Mouse (Mus musculus) MEL (cell line): ENCODE data around the gene Pnpla6. TPM values are rescaled to one million over a fixed set of nuclear protein-coding genes. Genes with fewer than 3 reads are reported as not detected.

ENCODE experiments used
- DNase-seq: peaks from one replicate; pipeline ENCODE4 v3.0.0; 2011; ENCODE audit warnings: low read depth, low spot score
- H3K27ac ChIP-seq: 2 replicates; pipeline ENCODE4 v1.5.1; 2012; ENCODE audit warnings: low read depth, mild to moderate bottlenecking, control low read depth, low read length, moderate library complexity; ENCODE audit not compliant: control insufficient read depth
- H3K27me3 ChIP-seq, 2 experiments: fragments of 150-350 bp in 1 of 2; sonication (generic) in 1 of 2; 2 replicates each; pipeline ENCODE4 v1.6.1; 2012; ENCODE audit warnings: low read length in 2 of 2, mild to moderate bottlenecking in 2 of 2, improper control_type of control experiment in 1 of 2, moderate library complexity in 1 of 2; ENCODE audit not compliant: insufficient read depth in 2 of 2, control insufficient read depth in 1 of 2
- H3K36me3 ChIP-seq, 2 experiments: 2 replicates each; pipeline ENCODE4 v1.6.1; 2012 to 2014; ENCODE audit warnings: low read length in 2 of 2, improper control_type of control experiment in 1 of 2, inconsistent platforms in 1 of 2, mild to moderate bottlenecking in 1 of 2; ENCODE audit not compliant: insufficient read depth in 2 of 2, control insufficient read depth in 1 of 2
- H3K4me1 ChIP-seq, 2 experiments: fragments of 150-350 bp in 1 of 2; sonication (generic) in 1 of 2; 2 replicates each; pipeline ENCODE4 v1.6.1; 2012; ENCODE audit warnings: low read length in 2 of 2, improper control_type of control experiment in 1 of 2, mild to moderate bottlenecking in 1 of 2; ENCODE audit not compliant: insufficient read depth in 2 of 2, control insufficient read depth in 1 of 2
- H3K4me3 ChIP-seq, 2 experiments: fragments of 150-350 bp in 1 of 2; sonication (generic) in 1 of 2; 2 replicates each; pipeline ENCODE4 v1.5.1; 2012; ENCODE audit warnings: low read depth in 2 of 2, low read length in 2 of 2, mild to moderate bottlenecking in 2 of 2, moderate library complexity in 2 of 2, control low read depth in 1 of 2, improper control_type of control experiment in 1 of 2; ENCODE audit not compliant: control insufficient read depth in 1 of 2, insufficient read depth in 1 of 2
- H3K79me2 ChIP-seq: 2 replicates; pipeline ENCODE4 v1.6.1; 2012; ENCODE audit warnings: mild to moderate bottlenecking, low read length, moderate library complexity; ENCODE audit not compliant: control insufficient read depth, poor library complexity, insufficient read depth
- H3K9ac ChIP-seq: 2 replicates; pipeline ENCODE4 v1.6.1; 2012; ENCODE audit warnings: low read depth, mild to moderate bottlenecking, control low read depth, low read length, moderate library complexity; ENCODE audit not compliant: control insufficient read depth, poor library complexity, severe bottlenecking
- H3K9me3 ChIP-seq: fragments of 150-350 bp; sonication (generic); replicated peaks from 2 replicates; pipeline ENCODE4 v1.6.1; 2012; ENCODE audit warnings: mild to moderate bottlenecking, low read length, improper control_type of control experiment, moderate library complexity; ENCODE audit not compliant: insufficient read depth
- BHLHE40 ChIP-seq: IDR thresholded peaks from 2 replicates; pipeline ENCODE4 v1.6.1; 2012; ENCODE audit warnings: low read depth, mild to moderate bottlenecking, inconsistent platforms, low read length, improper control_type of control experiment, borderline replicate concordance
- CHD1 ChIP-seq: IDR thresholded peaks from 2 replicates; pipeline ENCODE4 v1.6.1; 2012; ENCODE audit warnings: low read depth, mild to moderate bottlenecking, inconsistent platforms, low read length, improper control_type of control experiment
- CHD2 ChIP-seq: IDR thresholded peaks from 2 replicates; pipeline ENCODE4 v1.6.1; 2011; ENCODE audit warnings: low read length, improper control_type of control experiment
- E2F4 ChIP-seq: IDR thresholded peaks from 2 replicates; pipeline ENCODE4 v1.6.1; 2011; ENCODE audit warnings: low read depth, low read length, improper control_type of control experiment, borderline replicate concordance
- EP300 ChIP-seq, 2 experiments: IDR thresholded peaks; 2 replicates each; pipeline ENCODE4 v1.6.1; 2011; ENCODE audit warnings: improper control_type of control experiment in 2 of 2, low read length in 2 of 2, low read depth in 1 of 2, mild to moderate bottlenecking in 1 of 2
- ETS1 ChIP-seq: IDR thresholded peaks from 2 replicates; pipeline ENCODE4 v1.6.1; 2012; ENCODE audit warnings: low read depth, mild to moderate bottlenecking, inconsistent platforms, low read length, improper control_type of control experiment, moderate library complexity
- GABPA ChIP-seq: IDR thresholded peaks from 2 replicates; pipeline ENCODE4 v1.6.1; 2012; ENCODE audit warnings: low read depth, mild to moderate bottlenecking, inconsistent platforms, low read length, improper control_type of control experiment, moderate library complexity
- HCFC1 ChIP-seq: IDR thresholded peaks from 2 replicates; pipeline ENCODE4 v1.6.1; 2012; ENCODE audit warnings: low read depth, mild to moderate bottlenecking, inconsistent platforms, low read length, improper control_type of control experiment, moderate library complexity
- KAT2A ChIP-seq: conservative IDR thresholded peaks from 2 replicates; pipeline ENCODE4 v1.6.1; 2012; ENCODE audit warnings: low read depth, low read length, improper control_type of control experiment, inconsistent platforms
- MAFK ChIP-seq: IDR thresholded peaks from 2 replicates; pipeline ENCODE4 v1.6.1; 2011; ENCODE audit warnings: low read depth, mild to moderate bottlenecking, low read length, improper control_type of control experiment, borderline replicate concordance
- MAX ChIP-seq: IDR thresholded peaks from 2 replicates; pipeline ENCODE4 v1.6.1; 2011; ENCODE audit warnings: low read length, improper control_type of control experiment
- MAZ ChIP-seq: IDR thresholded peaks from 2 replicates; pipeline ENCODE4 v1.6.1; 2012; ENCODE audit warnings: low read depth, mild to moderate bottlenecking, inconsistent platforms, low read length, improper control_type of control experiment
- MYC ChIP-seq: IDR thresholded peaks from 2 replicates; pipeline ENCODE4 v1.6.1; 2011; ENCODE audit warnings: low read depth, mild to moderate bottlenecking, low read length, improper control_type of control experiment, moderate library complexity
- NELFE ChIP-seq: IDR thresholded peaks from 2 replicates; pipeline ENCODE4 v1.6.1; 2011; ENCODE audit warnings: low read depth, low read length, improper control_type of control experiment
- NRF1 ChIP-seq: IDR thresholded peaks from 2 replicates; pipeline ENCODE4 v1.6.1; 2014; ENCODE audit warnings: low read depth, mild to moderate bottlenecking, inconsistent platforms, low read length, improper control_type of control experiment, moderate library complexity; ENCODE audit not compliant: poor library complexity, insufficient read depth, severe bottlenecking
- POLR2A ChIP-seq, 2 experiments: IDR thresholded peaks; 2 replicates each; pipeline ENCODE4 v1.6.1; 2011 to 2012; ENCODE audit warnings: low read length in 2 of 2, mild to moderate bottlenecking in 2 of 2, control low read depth in 1 of 2, improper control_type of control experiment in 1 of 2, low read depth in 1 of 2, moderate library complexity in 1 of 2; ENCODE audit not compliant: control insufficient read depth in 1 of 2, insufficient read depth in 1 of 2, poor library complexity in 1 of 2
- POLR2AphosphoS2 ChIP-seq: IDR thresholded peaks from 2 replicates; pipeline ENCODE4 v1.6.1; 2011; ENCODE audit warnings: low read length, improper control_type of control experiment
- POLR2AphosphoS5 ChIP-seq: IDR thresholded peaks from 2 replicates; pipeline ENCODE4 v1.6.1; 2012; ENCODE audit warnings: low read depth, borderline replicate concordance, mild to moderate bottlenecking, inconsistent platforms, low read length, moderate library complexity, mixed read lengths
- RCOR1 ChIP-seq: IDR thresholded peaks from 2 replicates; pipeline ENCODE4 v1.6.1; 2012; ENCODE audit warnings: low read depth, mild to moderate bottlenecking, inconsistent platforms, low read length, improper control_type of control experiment
- SMC3 ChIP-seq: IDR thresholded peaks from 2 replicates; pipeline ENCODE4 v1.6.1; 2011; ENCODE audit warnings: low read depth, low read length, improper control_type of control experiment
- TAL1 ChIP-seq: IDR thresholded peaks from 2 replicates; pipeline ENCODE4 v1.6.1; 2012; ENCODE audit warnings: mild to moderate bottlenecking, inconsistent platforms, low read length, moderate library complexity, mixed read lengths
- TBP ChIP-seq: IDR thresholded peaks from 2 replicates; pipeline ENCODE4 v1.8.0; 2011; ENCODE audit warnings: low read depth, low read length, improper control_type of control experiment
- TCF12 ChIP-seq: IDR thresholded peaks from 2 replicates; pipeline ENCODE4 v1.6.1; 2014; ENCODE audit warnings: low read depth, mild to moderate bottlenecking, inconsistent platforms, low read length, improper control_type of control experiment, moderate library complexity
- ZKSCAN1 ChIP-seq: IDR thresholded peaks from 2 replicates; pipeline ENCODE4 v1.6.1; 2012; ENCODE audit warnings: low read depth, mild to moderate bottlenecking, inconsistent platforms, low read length, improper control_type of control experiment, moderate library complexity
- ZNF384 ChIP-seq: IDR thresholded peaks from 2 replicates; pipeline ENCODE4 v1.6.1; 2012; ENCODE audit warnings: low read depth, mild to moderate bottlenecking, inconsistent platforms, low read length, improper control_type of control experiment
- polyA plus RNA-seq, 2 experiments: library from polyadenylated mRNA; stranded (reverse) in 1 of 2; unstranded in 1 of 2; fragments of >175 nt in 1 of 2; fragments of >200 nt in 1 of 2; gene quantifications; 2 replicates each; pipeline versions ENCODE4 v1.2.1 to v1.2.4; 2012; ENCODE audit warnings: low replicate concordance in 2 of 2, low read depth in 1 of 2; ENCODE audit not compliant: insufficient read length in 2 of 2, insufficient read depth in 1 of 2, missing spikeins in 1 of 2
- total RNA-seq: library from RNA; depleted of rRNA; stranded (reverse); fragments of 300-350 nt; gene quantifications from 2 replicates; pipeline ENCODE4 v1.2.3, GENCODE M21; 2012

Pnpla6 gene
- total and polyA plus RNA-seq, 3 experiments, result 8.6 to 16.5 TPM; not detected in 1

DNA sequence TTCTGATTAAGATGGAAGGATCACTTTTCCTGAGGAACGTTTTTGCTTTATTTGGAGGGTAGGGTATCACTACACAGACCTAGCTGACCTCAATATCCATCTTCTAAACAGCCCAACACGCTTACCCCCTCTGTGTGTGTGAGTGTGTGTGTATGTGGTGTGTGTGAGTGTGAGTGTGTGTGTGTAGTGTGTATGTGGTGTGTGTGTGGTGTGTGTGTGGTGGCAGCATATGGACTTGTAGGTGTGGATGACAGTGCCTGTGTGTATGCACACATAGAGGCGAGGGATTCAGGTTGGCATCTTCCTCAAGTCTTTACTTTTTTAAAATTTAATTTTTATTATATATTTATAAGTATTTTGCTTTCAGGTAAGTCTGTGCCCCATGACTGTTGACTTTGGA, 16.6 kb upstream of the Pnpla6 start:
- no peaks in the 10 kb centered on the region for H3K27me3 ChIP-seq
- H3K9ac ChIP-seq, result no peak overlapping the region
- no peaks in the 10 kb centered on the region for H3K9me3 ChIP-seq
- H3K36me3 ChIP-seq, result peaks cover 0 to 16% of the 10 kb centered on the region in 2 experiments; a peak in 2 of 4 replicates
- TF ChIP-seq CHD1 (no peak), POLR2AphosphoS5 (no peak), POLR2AphosphoS2 (no peak), POLR2A (IDR thresholded peaks at IDR 0.05; ENCODE audit: control insufficient read depth in 1 of 2, insufficient read depth in 1 of 2, low read depth in 1 of 2, low read length in 2 of 2, poor library complexity in 1 of 2) (no peak), NRF1 (no peak), EP300 (IDR thresholded peaks at IDR 0.05; ENCODE audit: low read depth in 1 of 2, low read length in 2 of 2) (no peak), TBP (no peak), RCOR1 (no peak), E2F4 (no peak), TCF12 (no peak), ETS1 (no peak), MAX (no peak), SMC3 (no peak), ZNF384 (no peak), MAZ (no peak), ZKSCAN1 (no peak), CHD2 (no peak), BHLHE40 (no peak), MAFK (no peak)
- no peak overlapping the region for H3K4me3 ChIP-seq
- peaks cover 3% of the 10 kb centered on the region; the same call in 1 of the 2 replicates for H3K79me2 ChIP-seq
- peaks cover 0 to 16% of the 10 kb centered on the region in 2 experiments; a peak in 2 of 4 replicates for H3K4me1 ChIP-seq
- no peak overlapping the region for H3K27ac ChIP-seq
- DNase-seq, result no peak

DNA sequence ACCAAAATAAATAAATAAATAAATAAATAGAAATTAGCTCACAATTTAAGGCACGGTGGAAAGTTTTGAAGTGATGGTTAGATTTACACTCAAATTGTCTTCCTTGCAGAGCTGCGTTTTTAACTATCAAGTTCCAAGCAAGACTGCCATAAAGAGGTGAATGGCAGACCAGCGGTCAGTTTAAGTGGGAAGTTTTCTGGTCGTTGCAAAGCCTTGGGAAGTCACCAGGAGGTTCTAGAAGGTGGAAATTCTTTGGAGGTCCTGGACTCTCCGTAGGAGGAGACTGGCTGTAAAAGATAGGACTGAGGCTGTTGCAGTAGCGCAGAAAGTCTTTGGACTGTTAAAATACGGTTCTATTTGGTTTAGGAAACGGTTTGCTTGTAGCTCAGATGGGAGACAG, 15.4 kb upstream of the Pnpla6 start:
- Histone ChIP-seq H3K9me3 (no peaks in the 10 kb centered on the region), H3K4me1 (peaks cover 0 to 6% of the 10 kb centered on the region in 2 experiments; a peak in 2 of 4 replicates), H3K27me3 (no peaks in the 10 kb centered on the region), H3K36me3 (peaks cover 0 to 6% of the 10 kb centered on the region in 2 experiments; a peak in 2 of 4 replicates), H3K27ac (peak overlapping the region; percentile 75), H3K4me3 (peak overlapping the region; percentile 46 to 75), H3K79me2 (peaks cover 3% of the 10 kb centered on the region; the same call in 1 of the 2 replicates), H3K9ac (peak overlapping the region; percentile 81)
- DNase-seq, result no peak
- TF ChIP-seq SMC3 (no peak), MAFK (no peak), BHLHE40 (no peak), ZKSCAN1 (no peak), TCF12 (no peak), MYC (no peak), CHD2 (no peak), TAL1 (no peak), GABPA (no peak), NELFE (no peak), KAT2A (no peak), HCFC1 (no peak)
